Mouse (Mus musculus) large intestine, adult 2 months (tissue): ENCODE measurements around the gene Pphln1. TPM values are rescaled to one million over a fixed set of nuclear protein-coding genes. Genes with fewer than 3 reads are reported as not detected.

Experiments
- DNase-seq: peaks from one replicate; pipeline ENCODE4 v3.0.0-alpha.2; 2012; ENCODE audit warnings: low read depth, low spot score
- WGBS: fragments of 180-500 bp; shearing (Covaris S2); methylation state at CpG from one replicate; pipeline ENCODE4 v1.1.7; 2018; 5-methylcytosine and 5-hydroxymethylcytosine counted together
- polyA plus RNA-seq: library from polyadenylated mRNA; depleted of rRNA; stranded (reverse); fragments of >200 nt; gene quantifications from 2 replicates; pipeline ENCODE4 v1.2.3, GENCODE M21; 2012

Pphln1 gene
- polyA plus RNA-seq, 1 experiment: 4.2 TPM

- no peak for DNase-seq
These were observed 22.4 kb downstream of the Pphln1 start for GRCm38 (mm10) chr15:93420596-93420995.

GRCm38 (mm10) chr15:93422537-93422936, 24.4 kb downstream of the Pphln1 start:
- DNase-seq: no peak
- 100% methylated on average over 1 of the region's 1 CpGs for WGBS

More at GRCm38 (mm10) chr15:93420596-93420995, 22.4 kb downstream of the Pphln1 start:
- WGBS: 77% methylated on average over 7 of the region's 7 CpGs

GRCm38 (mm10) chr15:93433811-93434210, 35.7 kb downstream of the Pphln1 start:
- 59% methylated on average over 11 of the region's 11 CpGs for WGBS
- no peak for DNase-seq

- 92% methylated on average over 12 of the region's 12 CpGs for WGBS
- DNase-seq: no peak
These were observed 37.8 kb downstream of the Pphln1 start for GRCm38 (mm10) chr15:93435998-93436397.

- peak; percentile 13 for DNase-seq
- WGBS: 51% methylated on average over 5 of the region's 5 CpGs
These were observed 40.5 kb downstream of the Pphln1 start for GRCm38 (mm10) chr15:93438663-93439062.

- DNase-seq: no peak
- WGBS: 92% methylated on average over 4 of the region's 4 CpGs
These were observed 44.1 kb downstream of the Pphln1 start for GRCm38 (mm10) chr15:93442271-93442670.

- WGBS: 44% methylated on average over 6 of the region's 6 CpGs
These were observed 45.5 kb downstream of the Pphln1 start for GRCm38 (mm10) chr15:93443676-93444075.

GRCm38 (mm10) chr15:93448862-93449261, 50.7 kb downstream of the Pphln1 start:
- 85% methylated on average over 3 of the region's 3 CpGs for WGBS
- DNase-seq: no peak

More at GRCm38 (mm10) chr15:93443676-93444075, 45.5 kb downstream of the Pphln1 start:
- DNase-seq: no peak

GRCm38 (mm10) chr15:93453296-93453695, 55.1 kb downstream of the Pphln1 start:
- 73% methylated on average over 1 of the region's 1 CpGs for WGBS
- no peak for DNase-seq

- DNase-seq: no peak
These were observed 57.9 kb downstream of the Pphln1 start for GRCm38 (mm10) chr15:93456005-93456404.

GRCm38 (mm10) chr15:93459422-93459821, 61.3 kb downstream of the Pphln1 start:
- WGBS: 91% methylated on average over 5 of the region's 5 CpGs

GRCm38 (mm10) chr15:93461066-93461465, 62.9 kb downstream of the Pphln1 start:
- no peak for DNase-seq
- WGBS: 96% methylated on average over 23 of the region's 23 CpGs

More at GRCm38 (mm10) chr15:93459422-93459821, 61.3 kb downstream of the Pphln1 start:
- no peak for DNase-seq

- no peak for DNase-seq
- 85% methylated on average over 12 of the region's 12 CpGs for WGBS
These were observed 73.5 kb downstream of the Pphln1 start for GRCm38 (mm10) chr15:93471651-93472050.

- no peak for DNase-seq
- WGBS: 76% methylated on average over 1 of the region's 1 CpGs
These were observed 73.9 kb downstream of the Pphln1 start for GRCm38 (mm10) chr15:93472089-93472488.

- no peak for DNase-seq
- 93% methylated on average over 3 of the region's 3 CpGs for WGBS
These were observed 76.1 kb downstream of the Pphln1 start for GRCm38 (mm10) chr15:93474277-93474676.

GRCm38 (mm10) chr15:93475688-93476087, 77.5 kb downstream of the Pphln1 start:
- 53% methylated on average over 8 of the region's 8 CpGs for WGBS
- DNase-seq: no peak

GRCm38 (mm10) chr15:93477729-93478128, 79.6 kb downstream of the Pphln1 start:
- 87% methylated on average over 4 of the region's 4 CpGs for WGBS
- no peak for DNase-seq

- DNase-seq: no peak
- 81% methylated on average over 3 of the region's 3 CpGs for WGBS
These were observed 80.5 kb downstream of the Pphln1 start for GRCm38 (mm10) chr15:93478676-93479075.

GRCm38 (mm10) chr15:93479445-93479844, 81.3 kb downstream of the Pphln1 start:
- 74% methylated on average over 4 of the region's 4 CpGs for WGBS
- DNase-seq: no peak

- DNase-seq: no peak
- WGBS: 87% methylated on average over 10 of the region's 10 CpGs
These were observed 83.0 kb downstream of the Pphln1 start for GRCm38 (mm10) chr15:93481112-93481511.

- DNase-seq: no peak
- 58% methylated on average over 7 of the region's 7 CpGs for WGBS
These were observed 86.1 kb downstream of the Pphln1 start for GRCm38 (mm10) chr15:93484261-93484710.

- WGBS: 86% methylated on average over 3 of the region's 3 CpGs
- no peak for DNase-seq
These were observed 87.1 kb downstream of the Pphln1 start for GRCm38 (mm10) chr15:93485252-93485651.
